Mouse (Mus musculus) limb, embryonic 13.5 days (tissue): Measurements from ENCODE around the gene Hist1h1c. TPM values are rescaled to one million over a fixed set of nuclear protein-coding genes. Genes with fewer than 3 reads are reported as not detected.
A peak's percentile ranks its signal among the peaks of the same experiment; 100 is the strongest.
"Not testable (repeated sequence)": the region's sequence is repeated elsewhere in the genome, so short reads cannot be mapped to it uniquely, and the experiment has no call there.

Source experiments
- ATAC-seq: fragments of 200-750 bp; cut with Nextera tagmentation; 2 replicates; pipeline ENCODE4 v1.8.0; 2017; ENCODE audit warnings: low read depth, moderate number of reproducible peaks, moderate TSS enrichment; ENCODE audit not compliant: low FRiP score
- H3K27ac ChIP-seq: fragments of 300-500 bp; sonication (generic); 2 replicates; pipeline ENCODE4 v1.5.1; 2015; ENCODE audit warnings: inconsistent platforms, mild to moderate bottlenecking, moderate library complexity
- H3K27me3 ChIP-seq: fragments of 300-500 bp; sonication (generic); 2 replicates; pipeline ENCODE4 v1.6.1; 2015; ENCODE audit warnings: mild to moderate bottlenecking, inconsistent platforms
- H3K36me3 ChIP-seq: fragments of 300-500 bp; sonication (generic); 2 replicates; pipeline ENCODE4 v1.6.1; 2015; ENCODE audit warnings: inconsistent platforms, mild to moderate bottlenecking, moderate library complexity
- H3K4me1 ChIP-seq: fragments of 300-500 bp; sonication (generic); 2 replicates; pipeline ENCODE4 v1.6.1; 2015; ENCODE audit warnings: inconsistent platforms
- H3K4me2 ChIP-seq: fragments of 300-500 bp; sonication (generic); replicated peaks from 2 replicates; pipeline ENCODE4 v1.6.1; 2015; ENCODE audit warnings: inconsistent platforms, mild to moderate bottlenecking, moderate library complexity
- H3K4me3 ChIP-seq: fragments of 300-500 bp; sonication (generic); 2 replicates; pipeline ENCODE4 v1.5.1; 2015; ENCODE audit warnings: moderate library complexity, mild to moderate bottlenecking, inconsistent platforms
- H3K9ac ChIP-seq: fragments of 300-500 bp; sonication (generic); 2 replicates; pipeline ENCODE4 v1.6.1; 2015; ENCODE audit warnings: mild to moderate bottlenecking, inconsistent platforms
- H3K9me3 ChIP-seq: fragments of 300-500 bp; sonication (generic); 2 replicates; pipeline ENCODE4 v1.6.1; 2016; ENCODE audit warnings: inconsistent platforms
- WGBS: fragments of 180-500 bp; shearing (Covaris S2); methylation state at CpG from one replicate; pipeline ENCODE4 v1.1.7; 2015; 5-methylcytosine and 5-hydroxymethylcytosine counted together
- microRNA-seq: library from miRNA; unstranded; fragments of <30 nt; microRNA quantifications from one replicate; pipeline ENCODE4, GENCODE M21; 2016
- polyA plus RNA-seq: library from polyadenylated mRNA; unstranded; fragments of >200 nt; fragmentation: Nextera tagmentation; extraction: Ambion mirVana; gene quantifications from 2 replicates; pipeline ENCODE4 v1.2.1, GENCODE M21; 2015

Gene Hist1h1c
- polyA plus RNA-seq, 1 experiment from 2014 or later: 22.0 TPM

- not testable (repeated sequence) for H3K4me2 ChIP-seq, H3K4me3 ChIP-seq, H3K27me3 ChIP-seq, H3K4me1 ChIP-seq, H3K9ac ChIP-seq, H3K9me3 ChIP-seq, H3K27ac ChIP-seq, ATAC-seq, H3K36me3 ChIP-seq
- 81% methylated on average over 2 of the region's 2 CpGs for WGBS
These were observed 31.0 kb downstream of the Hist1h1c start, which contains the start of gene Trim38 for GRCm38 (mm10) chr13:23769613-23770012. Trim38 (plus strand) TSS chr13:23769913.

GRCm38 (mm10) chr13:23772561-23773313 is 34.1 kb downstream of the Hist1h1c start:
- Histone ChIP-seq H3K4me3 (no peak overlapping the region), H3K9ac (no peak overlapping the region), H3K27ac (no peak overlapping the region), H3K4me1 (peaks cover 4% of the 10 kb centered on the region; the same call in 1 of the 2 replicates), H3K36me3 (no peaks in the 10 kb centered on the region), H3K27me3 (no peaks in the 10 kb centered on the region), H3K9me3 (no peaks in the 10 kb centered on the region), H3K4me2 (peak overlapping the region; percentile 52)
- 24% methylated on average over 21 of the region's 21 CpGs for WGBS
- ATAC-seq: peak; percentile 87

GRCm38 (mm10) chr13:23778339-23778738 is 39.7 kb downstream of the Hist1h1c start:
- H3K27me3 ChIP-seq: no peaks in the 10 kb centered on the region
- no peak overlapping the region for H3K9ac ChIP-seq
- no peak overlapping the region for H3K4me2 ChIP-seq
- no peak overlapping the region for H3K27ac ChIP-seq
- no peaks in the 10 kb centered on the region for H3K4me1 ChIP-seq
- no peaks in the 10 kb centered on the region for H3K9me3 ChIP-seq
- H3K36me3 ChIP-seq: no peaks in the 10 kb centered on the region
- ATAC-seq: no peak
- 88% methylated on average over 7 of the region's 7 CpGs for WGBS
- no peak overlapping the region for H3K4me3 ChIP-seq

- H3K27ac ChIP-seq: no peak overlapping the region
- H3K4me1 ChIP-seq: no peaks in the 10 kb centered on the region
- no peaks in the 10 kb centered on the region for H3K36me3 ChIP-seq
- no peak for ATAC-seq
- no peaks in the 10 kb centered on the region for H3K9me3 ChIP-seq
- no peaks in the 10 kb centered on the region for H3K27me3 ChIP-seq
- no peak overlapping the region for H3K9ac ChIP-seq
- no peak overlapping the region for H3K4me2 ChIP-seq
- WGBS: 86% methylated on average over 4 of the region's 4 CpGs
- H3K4me3 ChIP-seq: no peak overlapping the region
These were observed 40.4 kb downstream of the Hist1h1c start for GRCm38 (mm10) chr13:23779025-23779424.

Small RNA genes lying within 50 kb of the gene (microRNA-seq; reads per million reads assigned to microRNA genes)
- gene Gm44314: not detected
- gene Gm44484: not detected

Other genes starting within 250 kb of the Hist1h1c start
- 1.4 and 1.5 TPM in 2 replicates for gene Btn2a2, start 250.0 kb upstream of the Hist1h1c start, polyA plus RNA-seq
- 4.1 and 8.4 TPM in 2 replicates for gene Hist1h4h, start 207.8 kb upstream of the Hist1h1c start, polyA plus RNA-seq
- 9.3 and 10.0 TPM in 2 replicates for gene Hist1h2af, start 204.9 kb upstream of the Hist1h1c start, polyA plus RNA-seq
- gene Hist1h3g, start 203.4 kb upstream of the Hist1h1c start, polyA plus RNA-seq: 9.8 and 10.9 TPM in 2 replicates
- gene Hist1h2bh, start 195.4 kb upstream of the Hist1h1c start, polyA plus RNA-seq: 0.74 and 1.0 TPM in 2 replicates
- gene Hist1h3f, start 194.8 kb upstream of the Hist1h1c start, polyA plus RNA-seq: 1.5 and 1.7 TPM in 2 replicates
- 1.0 and 1.9 TPM in 2 replicates for gene Hist1h4f, start 187.2 kb upstream of the Hist1h1c start, polyA plus RNA-seq
- 0.46 and 0.51 TPM in 2 replicates for gene Hist1h1d, start 185.5 kb upstream of the Hist1h1c start, polyA plus RNA-seq
- 8.2 and 8.9 TPM in 2 replicates for gene Hist1h3e, start 176.4 kb upstream of the Hist1h1c start, polyA plus RNA-seq
- gene Hist1h2ae, start 167.6 kb upstream of the Hist1h1c start, polyA plus RNA-seq: 110 and 115 TPM in 2 replicates
- 11.2 and 14.4 TPM in 2 replicates for gene Hist1h2bg, start 167.4 kb upstream of the Hist1h1c start, polyA plus RNA-seq
- 9.1 and 16.5 TPM in 2 replicates for gene Hist1h2bf, start 164.6 kb upstream of the Hist1h1c start, polyA plus RNA-seq
- 1.0 and 3.0 TPM in 2 replicates for gene Hist1h2ad, start 164.4 kb upstream of the Hist1h1c start, polyA plus RNA-seq
- gene Hist1h3d, start 163.0 kb upstream of the Hist1h1c start, polyA plus RNA-seq: 7.8 and 8.4 TPM in 2 replicates
- 126 and 130 TPM in 2 replicates for gene Hist1h4d, start 157.2 kb upstream of the Hist1h1c start, polyA plus RNA-seq
- 2.0 and 2.5 TPM in 2 replicates for gene Hist1h2be, start 117.7 kb upstream of the Hist1h1c start, polyA plus RNA-seq
- 19.9 and 21.1 TPM in 2 replicates for gene Hist1h1e, start 116.2 kb upstream of the Hist1h1c start, polyA plus RNA-seq
- gene Hist1h2ac, start 54.9 kb upstream of the Hist1h1c start, polyA plus RNA-seq: 1.00 and 1.3 TPM in 2 replicates
- gene Hist1h2bc, start 54.6 kb upstream of the Hist1h1c start, polyA plus RNA-seq: 35.3 and 35.7 TPM in 2 replicates
- 0.36 and 0.43 TPM in 2 replicates for gene Hist1h1t, start 43.0 kb upstream of the Hist1h1c start, polyA plus RNA-seq
- 9.0 and 10.3 TPM in 2 replicates for gene Hist1h4c, start 40.4 kb upstream of the Hist1h1c start, polyA plus RNA-seq
- gene Hfe, start 28.0 kb upstream of the Hist1h1c start, polyA plus RNA-seq: 5.2 and 5.5 TPM in 2 replicates
- 17.7 and 20.6 TPM in 2 replicates for gene Hist1h3c, start 6.8 kb downstream of the Hist1h1c start, polyA plus RNA-seq
- 2.2 and 3.1 TPM in 2 replicates for gene Hist1h2bb, start 7.9 kb downstream of the Hist1h1c start, polyA plus RNA-seq
- gene Hist1h2ab, start 12.3 kb downstream of the Hist1h1c start, polyA plus RNA-seq: 47.8 and 56.8 TPM in 2 replicates
- 14.7 and 16.3 TPM in 2 replicates for gene Hist1h3b, start 13.5 kb downstream of the Hist1h1c start, polyA plus RNA-seq
- 7.2 and 13.5 TPM in 2 replicates for gene Hist1h4b, start 18.2 kb downstream of the Hist1h1c start, polyA plus RNA-seq
- 0.65 TPM in 1 of 2 replicates, not detected in the other for gene Hist1h4a, start 22.4 kb downstream of the Hist1h1c start, polyA plus RNA-seq
- 11.8 and 14.9 TPM in 2 replicates for gene Hist1h3a, start 23.6 kb downstream of the Hist1h1c start, polyA plus RNA-seq
- 4.3 and 6.0 TPM in 2 replicates for gene Hist1h1a, start 24.9 kb downstream of the Hist1h1c start, polyA plus RNA-seq
- gene Trim38, start 31.1 kb downstream of the Hist1h1c start, polyA plus RNA-seq: not detected in 2 replicates
- gene Slc17a2, start 68.2 kb downstream of the Hist1h1c start, polyA plus RNA-seq: not detected in 2 replicates
- gene Slc17a3, start 100.6 kb downstream of the Hist1h1c start, polyA plus RNA-seq: 0.20 and 0.29 TPM in 2 replicates
- gene Slc17a1, start 128.9 kb downstream of the Hist1h1c start, polyA plus RNA-seq: not detected in 2 replicates
- 0.06 TPM in 1 of 2 replicates, not detected in the other for gene Slc17a4, start 176.2 kb downstream of the Hist1h1c start, polyA plus RNA-seq
- not detected in 2 replicates for gene Hist1h2ba, start 195.3 kb downstream of the Hist1h1c start, polyA plus RNA-seq
- not detected in 2 replicates for gene Hist1h2aa, start 195.7 kb downstream of the Hist1h1c start, polyA plus RNA-seq